10 mouse cellular contexts compared by ENCODE assay signal in the genomic region with DNA sequence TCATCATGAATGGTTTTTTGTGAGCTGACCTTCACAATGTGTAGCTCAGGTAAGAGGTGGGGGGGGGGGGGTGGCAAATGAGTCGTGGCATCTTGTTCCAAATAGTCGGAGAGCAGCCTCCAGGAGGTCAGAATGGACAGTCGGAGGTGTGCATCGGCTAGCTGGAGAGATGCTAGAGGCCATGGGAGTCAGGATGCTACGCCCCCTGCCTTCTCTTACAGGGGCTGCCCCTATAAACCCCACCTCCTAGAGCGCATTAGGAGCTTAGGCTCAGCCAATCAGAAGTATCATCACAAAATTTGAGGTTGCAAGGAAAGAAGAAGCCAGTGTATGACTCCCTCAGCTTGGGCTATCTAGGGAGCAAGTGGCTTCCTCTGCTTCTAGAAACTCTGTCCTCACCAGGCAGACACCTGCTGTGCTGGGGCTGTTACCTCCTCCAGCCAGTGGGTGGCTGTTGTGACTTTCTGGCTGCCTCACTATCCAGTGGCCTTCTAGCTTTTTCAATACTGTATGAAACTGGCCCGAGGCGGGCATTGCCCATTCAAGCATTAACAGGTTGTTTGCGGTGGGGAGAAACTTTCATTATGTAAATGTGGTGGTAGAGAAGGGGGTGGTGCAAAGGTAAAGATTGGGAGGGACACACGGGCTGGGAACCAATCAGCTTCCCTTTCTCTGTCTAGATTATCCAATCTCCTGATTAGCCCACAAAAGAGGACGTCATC.
DNase-seq lines count a peak whose midpoint lies in the region; ATAC-seq lines count a peak whose summit lies in the region.
"Had no signal": no experiment of that assay in that cellular context is flagged by ENCODE, and none has a peak within 500 bp of the region (broad histone marks: within the 10 kb centered on the region; RNA-seq: fewer than 3 reads in every experiment).

No protein-coding gene starts in this region.

- intact Hi-C loops in left cerebral cortex, postnatal 14 days (cut with DNase I): no loop called here

- no peak overlapping the region for H3K4me3 ChIP-seq in midbrain, embryonic 11.5 days (ENCODE audit: low read depth, low read length)
- H3K4me3 ChIP-seq in midbrain, embryonic 10.5 days: no peak overlapping the region
- H3K4me3 ChIP-seq in heart, embryonic 12.5 days: no peak overlapping the region
- H3K4me3 ChIP-seq: heart, embryonic 13.5 days; limb, embryonic 13.5 days had no signal

- H3K36me3 ChIP-seq in midbrain, embryonic 11.5 days (ENCODE audit: control insufficient read depth, insufficient read depth, low read length): no peaks in the 10 kb centered on the region
- H3K36me3 ChIP-seq in midbrain, embryonic 10.5 days: no peaks in the 10 kb centered on the region
- no peaks in the 10 kb centered on the region for H3K36me3 ChIP-seq in heart, embryonic 12.5 days
- H3K36me3 ChIP-seq: heart, embryonic 13.5 days; limb, embryonic 13.5 days had no signal

- 77% methylated on average over 11 of the region's 11 CpGs for WGBS in midbrain, embryonic 11.5 days
- WGBS in midbrain, embryonic 10.5 days: 73% methylated on average over 11 of the region's 11 CpGs
- 71% methylated on average over 11 of the region's 11 CpGs for WGBS in heart, embryonic 12.5 days

- no peaks in the 10 kb centered on the region for H3K27me3 ChIP-seq in midbrain, embryonic 11.5 days (ENCODE audit: control insufficient read depth, insufficient read depth, low read length)
- H3K27me3 ChIP-seq in midbrain, embryonic 10.5 days (ENCODE audit: low read depth, poor library complexity, severe bottlenecking): no peaks in the 10 kb centered on the region
- H3K27me3 ChIP-seq in heart, embryonic 12.5 days (replicated peaks): no peaks in the 10 kb centered on the region
- H3K27me3 ChIP-seq: heart, embryonic 13.5 days; limb, embryonic 13.5 days had no signal

- DNase-seq in midbrain, embryonic 11.5 days (ENCODE audit: low spot score, missing footprints): peak; percentile 76
- no peak for DNase-seq in midbrain, embryonic 10.5 days (ENCODE audit: low spot score)
- DNase-seq in kidney, adult 9 months: peak; percentile 49
- peak; percentile 9 to 24 for DNase-seq in lung, postnatal 4 days
- no peak for DNase-seq in testis, postnatal 10 days (ENCODE audit: low spot score)
- no peak for DNase-seq in right cerebral cortex, adult 18-20 months
- no peak for DNase-seq in left cerebral cortex, postnatal 14 days (ENCODE audit: low spot score in 2 of 2)

- no peak for ATAC-seq in midbrain, embryonic 11.5 days (ENCODE audit: low FRiP score)
- no peak for ATAC-seq in heart, embryonic 12.5 days (ENCODE audit: insufficient number of reproducible peaks, low FRiP score)

- no peak overlapping the region for H3K9ac ChIP-seq in midbrain, embryonic 11.5 days (ENCODE audit: low read length)
- H3K9ac ChIP-seq in heart, embryonic 12.5 days: no peak overlapping the region
- H3K9ac ChIP-seq: heart, embryonic 13.5 days; limb, embryonic 13.5 days had no signal

- H3K4me1 ChIP-seq in midbrain, embryonic 11.5 days (ENCODE audit: control insufficient read depth, insufficient read depth, low read length): no peaks in the 10 kb centered on the region
- no peaks in the 10 kb centered on the region for H3K4me1 ChIP-seq in midbrain, embryonic 10.5 days
- H3K4me1 ChIP-seq in heart, embryonic 12.5 days (replicated peaks): peaks cover 8% of the 10 kb centered on the region; the same call in 1 of the 2 replicates

- H3K4me2 ChIP-seq in midbrain, embryonic 11.5 days: no peak overlapping the region
- no peak overlapping the region for H3K4me2 ChIP-seq in heart, embryonic 12.5 days
- H3K4me2 ChIP-seq: heart, embryonic 13.5 days; limb, embryonic 13.5 days had no signal

- H3K27ac ChIP-seq in midbrain, embryonic 11.5 days (ENCODE audit: low read depth, low read length): no peak overlapping the region
- no peak overlapping the region for H3K27ac ChIP-seq in midbrain, embryonic 10.5 days (replicated peaks)
- H3K27ac ChIP-seq in heart, embryonic 12.5 days (ENCODE audit: poor library complexity, severe bottlenecking): no peak overlapping the region
- H3K27ac ChIP-seq: heart, embryonic 13.5 days; limb, embryonic 13.5 days had no signal

- no peaks in the 10 kb centered on the region for H3K9me3 ChIP-seq in midbrain, embryonic 11.5 days (ENCODE audit: control insufficient read depth, low read length)
- H3K9me3 ChIP-seq in midbrain, embryonic 10.5 days (replicated peaks): no peaks in the 10 kb centered on the region
- no peaks in the 10 kb centered on the region for H3K9me3 ChIP-seq in heart, embryonic 12.5 days (replicated peaks)
- H3K9me3 ChIP-seq: heart, embryonic 13.5 days; limb, embryonic 13.5 days had no signal

Comparison
In these comparisons a context has a peak if more than half of its experiments do, and no peak if none do; other contexts are left out.
1. DNase-seq: peak in midbrain, embryonic 11.5 days (single experiment), kidney, adult 9 months (single experiment) and lung, postnatal 4 days (2 of 2); none in midbrain, embryonic 10.5 days (single experiment), testis, postnatal 10 days (single experiment), right cerebral cortex, adult 18-20 months (single experiment) and left cerebral cortex, postnatal 14 days (0 of 2).